Mouse (Mus musculus): ENCODE data around the gene Tlcd1.
A peak's percentile ranks its signal among the peaks of the same experiment; 100 is the strongest.

Gene Tlcd1

DNA sequence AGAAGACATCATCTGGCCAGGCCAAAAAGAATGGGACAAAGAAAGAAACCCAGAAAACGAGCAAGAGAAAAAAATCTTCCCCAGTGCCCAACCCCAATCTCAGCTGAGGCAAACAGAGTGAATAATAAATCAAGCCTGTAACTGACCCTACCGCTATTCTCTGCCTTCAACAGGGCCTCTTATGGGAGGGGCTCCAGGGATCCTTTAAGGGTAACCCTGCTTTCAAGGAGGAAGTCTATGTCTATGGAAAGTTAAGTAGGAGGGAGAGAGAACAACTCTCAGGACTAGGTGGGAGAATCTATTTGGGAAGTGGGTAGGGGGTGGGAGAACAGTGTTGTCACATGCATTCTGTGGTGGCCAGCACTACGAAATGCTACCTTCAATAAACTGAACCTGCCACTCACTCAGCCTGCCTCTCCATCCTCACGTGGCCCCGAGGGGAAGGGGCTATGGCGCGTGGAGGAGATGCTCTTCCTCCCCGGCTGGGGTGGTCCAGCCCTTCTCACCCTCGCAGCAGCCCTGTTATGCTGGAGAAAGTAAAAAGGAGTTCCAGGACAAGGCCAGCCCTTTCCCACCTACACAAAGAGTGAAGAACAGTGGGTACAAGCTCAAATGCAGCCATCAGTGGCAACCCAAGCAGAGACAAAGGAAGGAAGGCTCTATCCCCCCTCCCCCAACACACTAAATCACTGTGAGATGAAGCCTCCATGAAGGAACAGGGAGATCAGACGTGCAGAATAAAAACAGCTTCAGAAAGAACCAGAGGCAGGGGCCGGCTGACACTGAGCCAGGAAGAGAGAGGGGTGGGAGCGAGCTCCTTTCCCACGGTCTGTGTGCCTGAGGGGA lies 29.1 kb downstream of the Tlcd1 start:
- no peak for DNase-seq (ENCODE audit: low spot score in 2 of 2)

DNA sequence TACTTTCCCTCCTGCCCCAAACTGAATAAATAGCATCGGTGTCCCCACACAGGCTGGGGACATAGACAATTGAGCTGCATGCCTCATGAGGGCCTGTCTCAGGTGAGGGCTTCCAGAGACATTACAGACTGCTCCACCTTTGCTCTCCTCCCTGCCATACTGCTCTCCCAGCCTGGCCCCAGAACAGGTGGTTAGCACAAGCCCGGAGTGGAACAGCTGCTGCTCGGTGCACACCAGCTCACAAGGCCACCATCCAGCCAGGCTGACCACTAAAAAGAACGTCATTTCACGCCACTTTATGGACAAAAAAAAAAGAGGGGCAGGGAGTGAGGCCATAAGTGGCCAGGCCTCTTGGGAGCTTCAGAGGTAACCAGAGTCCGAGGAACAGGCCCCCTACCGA lies 30.7 kb downstream of the Tlcd1 start:
- DNase-seq (ENCODE audit: low spot score in 2 of 2): no peak

DNA sequence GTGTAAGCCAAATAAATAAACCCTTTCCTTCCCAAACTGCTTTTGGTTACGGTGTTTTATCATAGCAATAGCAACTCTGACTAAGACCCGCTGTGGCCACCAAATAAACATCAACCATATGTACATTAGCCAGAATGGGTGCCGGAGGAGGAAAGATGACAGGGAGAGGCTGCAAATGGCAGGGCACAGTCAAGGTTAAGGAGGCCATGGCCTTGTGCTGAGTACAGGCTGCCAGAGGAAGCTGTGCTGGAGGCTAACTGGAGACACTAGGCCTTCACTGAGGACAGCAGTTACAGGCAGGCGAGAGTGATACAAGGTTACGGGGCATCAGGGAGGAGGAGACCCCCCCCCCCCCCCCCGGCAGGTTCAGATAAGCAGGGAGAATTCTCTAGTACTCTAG lies 33.4 kb downstream of the Tlcd1 start:
- no peak for DNase-seq (ENCODE audit: low spot score in 2 of 2)

DNA sequence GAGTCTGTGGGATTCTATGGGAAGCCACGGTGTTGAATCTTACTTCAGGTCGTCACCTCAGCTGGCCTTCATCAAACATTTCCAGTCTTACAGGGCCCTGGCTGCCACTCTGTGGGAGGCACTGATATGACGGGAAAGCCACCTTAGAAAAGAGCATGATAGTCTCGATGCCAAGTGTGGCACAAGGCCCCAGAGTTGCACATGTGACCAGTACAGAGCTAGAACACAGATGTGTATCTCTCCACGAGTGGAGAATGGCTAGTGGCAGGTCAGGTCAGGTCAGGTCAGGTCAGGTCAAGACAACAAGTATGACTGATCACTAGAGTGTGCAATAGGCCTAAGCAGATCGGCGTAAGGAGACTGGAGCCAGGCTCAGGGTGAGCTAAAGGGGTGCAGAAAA lies 34.1 kb downstream of the Tlcd1 start:
- no peak for DNase-seq (ENCODE audit: low spot score in 2 of 2)

DNA sequence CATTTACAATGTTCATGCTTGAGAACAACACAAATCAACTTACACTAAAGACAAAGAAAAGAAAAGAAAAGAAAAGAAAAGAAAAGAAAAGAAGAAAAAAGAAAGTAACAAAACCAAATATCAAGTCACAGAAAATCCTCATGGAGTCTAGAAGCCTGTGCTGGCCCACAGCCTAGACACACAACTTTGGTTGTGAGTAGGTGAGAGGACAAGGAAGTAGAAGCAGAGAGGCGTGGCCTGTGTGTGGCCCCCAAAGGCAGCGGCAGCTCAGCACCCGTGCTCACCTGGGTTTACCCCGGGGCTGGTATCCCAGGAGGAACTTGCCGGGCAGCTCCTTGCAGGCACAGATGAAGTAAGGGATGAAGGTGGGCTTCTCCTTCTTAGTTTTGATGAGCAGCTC lies 35.0 kb downstream of the Tlcd1 start:
- DNase-seq (ENCODE audit: low spot score in 2 of 2): no peak

DNA sequence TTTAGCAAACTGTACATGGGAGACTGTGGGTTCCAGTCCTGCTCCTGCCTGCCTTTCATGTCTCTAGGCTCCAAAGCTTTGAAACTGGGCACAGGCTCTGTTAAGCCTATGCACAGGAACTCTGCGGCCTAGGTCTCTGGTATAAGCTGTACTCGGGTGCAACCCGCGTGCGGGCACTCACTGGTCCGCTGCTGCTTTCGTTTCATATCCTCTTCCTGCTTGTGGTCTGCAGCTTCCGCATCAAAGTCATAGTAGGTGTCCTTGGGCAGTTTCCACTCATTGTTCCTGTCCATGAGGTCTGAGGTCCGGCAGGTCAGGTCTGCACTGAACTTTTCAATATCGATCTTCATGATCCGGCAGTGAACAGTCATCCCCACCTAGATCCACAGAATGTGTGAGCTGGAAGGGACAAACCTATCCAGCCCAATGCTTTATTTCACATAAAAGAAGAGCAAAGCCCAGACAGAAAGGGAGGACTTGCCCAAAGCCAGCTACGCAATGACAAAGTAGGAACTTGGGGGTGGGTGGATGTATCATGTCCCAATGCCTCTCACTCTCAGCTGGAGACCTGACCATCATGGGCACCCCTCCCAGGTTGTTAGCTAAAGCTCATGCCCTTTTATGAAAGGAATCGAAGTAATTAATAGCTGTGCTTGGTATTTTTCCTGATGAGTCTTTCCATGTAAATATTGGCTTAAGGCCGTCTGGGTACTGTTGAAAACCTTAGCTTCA lies 36.7 kb downstream of the Tlcd1 start:
- no peak for DNase-seq (ENCODE audit: low spot score in 2 of 2)

DNA sequence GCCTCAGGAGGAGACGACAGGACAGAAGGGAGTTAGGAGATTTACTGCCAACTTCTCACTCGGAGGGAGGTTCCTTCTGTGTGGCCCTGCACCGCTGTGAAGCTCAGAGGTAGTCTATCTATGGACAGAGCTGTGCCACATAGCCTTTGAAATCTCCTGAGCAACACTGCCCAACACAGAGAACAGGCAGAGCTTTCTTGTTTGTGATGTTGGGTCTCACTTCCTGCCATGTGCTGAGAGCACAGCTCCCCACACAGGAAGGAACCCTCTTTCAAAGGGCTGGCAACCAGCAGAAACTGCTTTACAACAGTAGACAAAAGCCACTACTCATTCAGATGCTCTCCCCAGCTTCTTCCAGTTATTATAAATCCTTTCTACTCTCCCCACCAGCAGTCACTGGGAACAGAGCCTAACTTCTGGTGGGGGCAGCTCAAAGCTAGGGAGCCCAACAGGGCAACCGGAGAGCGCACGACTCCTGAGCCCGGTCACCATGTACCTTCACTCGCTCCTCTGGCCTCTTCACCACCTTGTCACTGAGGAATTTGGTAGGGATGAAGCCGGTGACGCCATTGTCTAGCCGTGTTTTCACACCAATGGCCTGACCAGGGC lies 39.3 kb downstream of the Tlcd1 start:
- DNase-seq (ENCODE audit: low spot score in 2 of 2): peak in 1 of 2 experiments; percentile 26

DNA sequence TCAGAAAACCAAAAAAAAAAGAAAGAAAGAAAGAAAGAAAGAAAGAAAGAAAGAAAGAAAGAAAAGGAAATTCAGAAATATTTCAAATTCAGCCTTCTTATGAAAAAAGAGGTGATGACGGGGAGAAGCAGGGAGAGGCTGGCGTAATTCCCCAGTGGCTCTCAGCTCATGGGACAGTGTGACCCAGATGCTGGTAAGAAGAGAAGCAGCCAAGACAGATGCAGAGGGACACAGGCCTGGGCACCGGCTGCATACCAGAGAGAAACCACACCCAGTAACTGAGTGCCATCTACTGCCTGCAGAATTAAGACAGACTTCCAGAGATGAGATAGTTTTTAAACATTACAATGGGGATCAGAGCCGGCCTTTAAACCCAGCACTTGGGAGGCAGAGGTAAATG lies 47.1 kb downstream of the Tlcd1 start:
- DNase-seq (ENCODE audit: low spot score in 2 of 2): no peak
